Mouse (Mus musculus): ENCODE results near the gene Zfp938. TPM values are rescaled to one million over a fixed set of nuclear protein-coding genes. Genes with fewer than 3 reads are reported as not detected.

Zfp938 gene
- polyA plus RNA-seq (2015; fragmentation: Nextera tagmentation; extraction: Ambion mirVana) = 10.7 and 10.9 TPM in 2 replicates

GRCm38 (mm10) chr10:82240742-82241400 is at the start of gene Zfp938:
Gene Zfp938 (minus strand): TSS chr10:82241280.
- peak; percentile 87 for DNase-seq (ENCODE audit: low spot score)

GRCm38 (mm10) chr10:82257331-82257730 is 16.3 kb upstream of the Zfp938 start:
- no peak for DNase-seq (ENCODE audit: low spot score)

GRCm38 (mm10) chr10:82245021-82245420 is 3.9 kb upstream of the Zfp938 start:
- no peak for DNase-seq (ENCODE audit: low spot score)

GRCm38 (mm10) chr10:82241401-82241788 is 315 bp upstream of the Zfp938 start:
- DNase-seq (ENCODE audit: low spot score) = no peak

GRCm38 (mm10) chr10:82178257-82179064 is 62.6 kb downstream of the Zfp938 start:
- peak; percentile 78 for DNase-seq (ENCODE audit: low spot score)

Other genes with a start within 250 kb of the Zfp938 start
- 10.2 and 12.2 TPM in 2 replicates for gene Zfp873, start 193.2 kb downstream of the Zfp938 start, polyA plus RNA-seq (2015; fragmentation: Nextera tagmentation; extraction: Ambion mirVana)
- 3.0 and 3.9 TPM in 2 replicates for gene BC024063, start 157.9 kb downstream of the Zfp938 start, polyA plus RNA-seq (2015; fragmentation: Nextera tagmentation; extraction: Ambion mirVana)
- 7.9 and 8.6 TPM in 2 replicates for gene AU041133, start 113.3 kb downstream of the Zfp938 start, polyA plus RNA-seq (2015; fragmentation: Nextera tagmentation; extraction: Ambion mirVana)
- not detected in 2 replicates for gene 4932415D10Rik, start 75.3 kb upstream of the Zfp938 start, polyA plus RNA-seq (2015; fragmentation: Nextera tagmentation; extraction: Ambion mirVana)
- 4.0 and 4.3 TPM in 2 replicates for gene Gm4924, start 113.0 kb upstream of the Zfp938 start, polyA plus RNA-seq (2015; fragmentation: Nextera tagmentation; extraction: Ambion mirVana)

All from thymus, postnatal 0 days (tissue).